Mouse (Mus musculus) kidney, adult 2 months (tissue): ENCODE data around the gene Gm3633.
"Not testable (repeated sequence)": the region's sequence is repeated elsewhere in the genome, so short reads cannot be mapped to it uniquely, and the experiment has no call there.

ENCODE experiments used
- CTCF ChIP-seq: fragments of 200-500 bp; conservative IDR thresholded peaks from 2 replicates; pipeline ENCODE4 v1.5.1; 2011; ENCODE audit warnings: low read depth, mild to moderate bottlenecking, control low read depth, low read length, moderate library complexity, mixed read lengths; ENCODE audit not compliant: insufficient read depth, insufficient read length
- POLR2A ChIP-seq: fragments of 200-500 bp; IDR thresholded peaks from one replicate; pipeline ENCODE4 v1.6.1; 2011; ENCODE audit warnings: low read depth, low read length, control low read depth

DNA sequence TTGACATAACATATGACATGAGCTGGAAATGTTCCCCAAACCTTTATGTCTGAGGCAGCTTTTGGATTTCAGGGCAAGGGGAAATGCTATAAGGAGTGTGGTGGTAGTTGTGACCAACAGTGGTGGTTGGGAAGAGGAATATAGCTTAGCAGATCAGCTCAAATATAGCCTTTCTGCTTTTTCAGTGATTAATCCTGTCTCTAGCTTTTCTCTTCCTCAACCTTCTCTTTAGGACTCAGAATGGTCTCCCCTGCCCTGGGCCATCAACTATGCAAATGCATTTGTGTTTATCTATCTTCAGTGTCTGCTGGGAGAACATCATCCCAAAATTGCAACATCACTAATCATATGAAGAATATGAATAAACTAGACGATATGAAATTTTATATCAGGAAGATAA lies 13.9 kb upstream of the Gm3633 start, which contains the start of gene Gm10378:
- not testable (repeated sequence) for TF ChIP-seq POLR2A, CTCF
